Mouse (Mus musculus) cerebellum, adult 2 months (tissue): ENCODE results near the gene Cks1b.

Experiments
- CTCF ChIP-seq: fragments of 200-500 bp; IDR thresholded peaks from 2 replicates; pipeline ENCODE4 v1.5.1; 2011; ENCODE audit warnings: low read depth, mild to moderate bottlenecking, control low read depth, low read length, moderate library complexity, borderline replicate concordance; ENCODE audit not compliant: insufficient read depth
- POLR2A ChIP-seq: fragments of 200-500 bp; IDR thresholded peaks from 2 replicates; pipeline ENCODE4 v1.6.1; 2011; ENCODE audit warnings: low read length, control low read depth, borderline replicate concordance; ENCODE audit not compliant: insufficient read depth

DNA sequence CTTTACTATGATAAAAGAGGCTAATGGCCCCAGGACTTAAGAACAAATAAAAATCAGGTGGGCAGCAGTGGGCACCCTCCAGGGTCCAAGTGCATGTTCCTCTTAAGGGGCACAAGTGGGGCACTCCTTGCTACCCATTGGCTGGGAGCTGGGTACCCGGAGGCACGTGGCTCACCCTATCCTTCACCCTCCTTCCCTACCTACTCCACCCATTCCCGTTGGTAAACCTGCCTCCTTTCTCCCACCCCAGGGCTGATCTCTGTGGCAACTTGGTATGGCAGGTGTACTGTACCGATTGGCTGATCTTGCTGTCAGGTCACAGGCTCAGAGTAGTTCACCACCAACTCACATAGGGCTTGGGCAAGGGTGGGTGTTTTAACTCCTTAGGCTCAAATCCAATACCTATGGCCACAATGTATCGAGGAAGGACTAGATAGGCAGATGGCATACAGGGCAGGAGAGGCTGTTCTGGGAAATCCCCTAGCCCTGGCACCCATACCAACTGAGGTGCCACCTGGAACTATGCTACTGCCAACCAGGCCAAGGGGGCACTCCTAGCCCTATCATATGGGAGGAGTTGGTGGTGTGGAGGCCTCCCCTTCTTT is 34.4 kb downstream of the Cks1b start:
- TF ChIP-seq CTCF (no peak), POLR2A (no peak)
